In the genomic region with DNA sequence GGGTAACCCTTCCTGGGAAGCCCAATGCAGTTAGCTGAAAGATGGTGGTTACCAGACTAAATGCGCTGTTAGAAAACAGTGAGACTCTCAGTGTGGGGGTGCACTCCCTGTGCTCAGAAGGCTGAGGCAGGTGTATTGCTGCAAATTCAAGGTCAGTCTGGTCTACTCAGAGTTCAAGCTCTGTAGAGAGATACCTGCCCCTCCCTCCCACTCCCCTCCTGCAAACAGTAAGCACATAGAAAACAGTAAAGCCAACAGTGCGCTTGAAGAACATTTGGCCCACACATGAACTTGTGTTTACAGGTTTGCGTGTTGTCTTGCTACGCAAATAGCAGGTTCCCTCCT, we compare ENCODE assay signal across 22 mouse cellular contexts.
DNase-seq lines count a peak whose midpoint lies in the region; ATAC-seq and TF ChIP-seq lines count a peak whose summit lies in the region.
"Had no signal": no experiment of that assay in that cellular context is flagged by ENCODE, and none has a peak within 500 bp of the region (broad histone marks: within the 10 kb centered on the region; RNA-seq: fewer than 3 reads in every experiment).

No protein-coding gene starts in this region.

- no peak overlapping the region for H3K9ac ChIP-seq in hindbrain, postnatal 0 days (replicated peaks; ENCODE audit: low read length)
- 0 out of 2 replicates have a peak overlapping the region, but pooled peaks have one; percentile 3 for H3K9ac ChIP-seq in ES-Bruce4 (ENCODE audit: low read depth, poor library complexity, severe bottlenecking)
- H3K9ac ChIP-seq in embryonic facial prominence, embryonic 12.5 days: no peak overlapping the region
- H3K9ac ChIP-seq in limb, embryonic 15.5 days: no peak overlapping the region
- H3K9ac ChIP-seq: forebrain, embryonic 15.5 days; limb, embryonic 13.5 days; liver, embryonic 12.5 days; liver, postnatal 0 days; midbrain, embryonic 13.5 days; neural tube, embryonic 15.5 days had no signal

- no peak for TF ChIP-seq EP300 in ES-Bruce4 (IDR thresholded peaks at IDR 0.05; ENCODE audit: insufficient read depth, low read depth, low read length)

- peaks cover 27% of the 10 kb centered on the region for H3K4me1 ChIP-seq in hindbrain, embryonic 10.5 days (replicated peaks)
- no peaks in the 10 kb centered on the region for H3K4me1 ChIP-seq in hindbrain, postnatal 0 days (ENCODE audit: insufficient read depth, low read length)
- peaks cover 3% of the 10 kb centered on the region for H3K4me1 ChIP-seq in ES-Bruce4 (ENCODE audit: control insufficient read depth, insufficient read depth, low read length)
- peaks cover 30% of the 10 kb centered on the region for H3K4me1 ChIP-seq in embryonic facial prominence, embryonic 12.5 days
- H3K4me1 ChIP-seq in limb, embryonic 15.5 days: peaks cover 25% of the 10 kb centered on the region
- H3K4me1 ChIP-seq: midbrain, embryonic 13.5 days; neural tube, embryonic 15.5 days had no signal

- no peak for TF ChIP-seq POLR2A in ES-Bruce4 (IDR thresholded peaks at IDR 0.05; ENCODE audit: insufficient read depth, low read length)

- H3K27me3 ChIP-seq in hindbrain, embryonic 10.5 days (ENCODE audit: insufficient read depth, poor library complexity, severe bottlenecking): no peaks in the 10 kb centered on the region
- H3K27me3 ChIP-seq in hindbrain, postnatal 0 days (ENCODE audit: insufficient read depth, low read length): no peaks in the 10 kb centered on the region
- H3K27me3 ChIP-seq in ES-Bruce4 (ENCODE audit: control insufficient read depth, insufficient read depth, low read length, poor library complexity, severe bottlenecking): no peaks in the 10 kb centered on the region
- H3K27me3 ChIP-seq in embryonic facial prominence, embryonic 12.5 days: no peaks in the 10 kb centered on the region
- H3K27me3 ChIP-seq in limb, embryonic 15.5 days: no peaks in the 10 kb centered on the region
- H3K27me3 ChIP-seq: forebrain, embryonic 15.5 days; limb, embryonic 13.5 days; liver, embryonic 12.5 days; midbrain, embryonic 13.5 days; neural tube, embryonic 15.5 days had no signal

- DNase-seq in hindbrain, embryonic 10.5 days (ENCODE audit: low spot score): no peak
- no peak for DNase-seq in hindbrain, postnatal 0 days (ENCODE audit: low spot score)
- DNase-seq in frontal cortex, postnatal 36 days (ENCODE audit: low spot score in 2 of 2): no peak
- DNase-seq in cerebellum, adult 18-20 months: no peak
- DNase-seq: adrenal gland, adult 8-10 months; cerebellum, adult 9-10 months; embryo, embryonic 11 days; liver, postnatal 0 days; lung, postnatal 4 days; thymus, adult 2 months; thymus, postnatal 36 days had no signal

- no peak overlapping the region for H3K4me3 ChIP-seq in hindbrain, embryonic 10.5 days
- H3K4me3 ChIP-seq in hindbrain, postnatal 0 days (ENCODE audit: low read length): no peak overlapping the region
- no peak overlapping the region for H3K4me3 ChIP-seq in ES-Bruce4 (ENCODE audit: low read depth, low read length)
- H3K4me3 ChIP-seq in embryonic facial prominence, embryonic 12.5 days: no peak overlapping the region
- H3K4me3 ChIP-seq in limb, embryonic 15.5 days: no peak overlapping the region
- H3K4me3 ChIP-seq: forebrain, embryonic 15.5 days; limb, embryonic 13.5 days; liver, embryonic 12.5 days; megakaryocyte, embryonic 14.5 days; midbrain, embryonic 13.5 days; neural tube, embryonic 15.5 days had no signal

- no peaks in the 10 kb centered on the region for H3K36me3 ChIP-seq in hindbrain, embryonic 10.5 days
- H3K36me3 ChIP-seq in hindbrain, postnatal 0 days (ENCODE audit: insufficient read depth, low read length): no peaks in the 10 kb centered on the region
- no peaks in the 10 kb centered on the region for H3K36me3 ChIP-seq in ES-Bruce4 (ENCODE audit: control insufficient read depth, insufficient read depth, low read length, poor library complexity, severe bottlenecking)
- no peaks in the 10 kb centered on the region for H3K36me3 ChIP-seq in embryonic facial prominence, embryonic 12.5 days
- no peaks in the 10 kb centered on the region for H3K36me3 ChIP-seq in limb, embryonic 15.5 days
- H3K36me3 ChIP-seq: forebrain, embryonic 15.5 days; limb, embryonic 13.5 days; liver, embryonic 12.5 days; midbrain, embryonic 13.5 days; neural tube, embryonic 15.5 days had no signal

- ATAC-seq in hindbrain, postnatal 0 days: no peak
- no peak for ATAC-seq in embryonic facial prominence, embryonic 12.5 days (ENCODE audit: insufficient number of reproducible peaks, insufficient read depth, low FRiP score, low TSS enrichment)
- ATAC-seq in limb, embryonic 15.5 days (ENCODE audit: insufficient number of reproducible peaks, low FRiP score, low TSS enrichment, low read depth): no peak
- ATAC-seq in erythroblast, adult 5-6 weeks (replicated peaks; ENCODE audit: low FRiP score, poor library complexity, severe bottlenecking): no peak
- ATAC-seq: forebrain, embryonic 15.5 days; hindbrain, embryonic 16.5 days; liver, embryonic 12.5 days; liver, postnatal 0 days; midbrain, embryonic 13.5 days had no signal

- 96% methylated on average over 4 of the region's 4 CpGs for WGBS in hindbrain, embryonic 10.5 days
- WGBS in hindbrain, postnatal 0 days: 98% methylated on average over 4 of the region's 4 CpGs
- 92% methylated on average over 4 of the region's 4 CpGs for WGBS in embryonic facial prominence, embryonic 12.5 days
- WGBS in limb, embryonic 15.5 days: 94% methylated on average over 4 of the region's 4 CpGs

- TF ChIP-seq CTCF in hindbrain, postnatal 0 days (IDR thresholded peaks at IDR 0.05; ENCODE audit: low read depth): no peak
- TF ChIP-seq CTCF in ES-Bruce4 (IDR thresholded peaks at IDR 0.05; ENCODE audit: low read depth, low read length): no peak

- peak overlapping the region; percentile 35 for H3K27ac ChIP-seq in hindbrain, embryonic 10.5 days
- H3K27ac ChIP-seq in hindbrain, postnatal 0 days: no peak overlapping the region
- no peak overlapping the region for H3K27ac ChIP-seq in ES-Bruce4 (ENCODE audit: insufficient read depth, low read length)
- H3K27ac ChIP-seq in embryonic facial prominence, embryonic 12.5 days: 0 out of 2 replicates have a peak overlapping the region, but pooled peaks have one; percentile 50
- peak overlapping the region; percentile 33; the same call in 1 of the 2 replicates for H3K27ac ChIP-seq in limb, embryonic 15.5 days
- H3K27ac ChIP-seq: forebrain, embryonic 15.5 days; limb, embryonic 13.5 days; liver, embryonic 12.5 days; midbrain, embryonic 13.5 days; neural tube, embryonic 15.5 days had no signal

- no peak overlapping the region for H3K4me2 ChIP-seq in hindbrain, postnatal 0 days (ENCODE audit: low read depth, low read length)
- no peak overlapping the region for H3K4me2 ChIP-seq in embryonic facial prominence, embryonic 12.5 days (replicated peaks)
- H3K4me2 ChIP-seq in limb, embryonic 15.5 days: no peak overlapping the region
- H3K4me2 ChIP-seq: forebrain, embryonic 15.5 days; limb, embryonic 13.5 days; liver, embryonic 12.5 days; midbrain, embryonic 13.5 days; neural tube, embryonic 15.5 days had no signal

- no peaks in the 10 kb centered on the region for H3K9me3 ChIP-seq in hindbrain, embryonic 10.5 days
- no peaks in the 10 kb centered on the region for H3K9me3 ChIP-seq in hindbrain, postnatal 0 days (ENCODE audit: low read length)
- no peaks in the 10 kb centered on the region for H3K9me3 ChIP-seq in ES-Bruce4 (replicated peaks; ENCODE audit: control insufficient read depth, insufficient read depth, low read length, poor library complexity, severe bottlenecking)
- H3K9me3 ChIP-seq in embryonic facial prominence, embryonic 12.5 days: no peaks in the 10 kb centered on the region
- no peaks in the 10 kb centered on the region for H3K9me3 ChIP-seq in limb, embryonic 15.5 days
- H3K9me3 ChIP-seq: forebrain, embryonic 15.5 days; limb, embryonic 13.5 days; liver, embryonic 12.5 days; megakaryocyte, embryonic 14.5 days; midbrain, embryonic 13.5 days; neural tube, embryonic 15.5 days had no signal

Comparison
In these comparisons a context has a peak if more than half of its experiments do, and no peak if none do; other contexts are left out.
1. H3K27ac ChIP-seq: peak in hindbrain, embryonic 10.5 days (single experiment), embryonic facial prominence, embryonic 12.5 days (single experiment) and limb, embryonic 15.5 days (single experiment); none in hindbrain, postnatal 0 days (single experiment) and ES-Bruce4 (single experiment).